Mouse (Mus musculus) ES-E14 (cell line): ENCODE data around the gene Irf2bpl.

Experiments used
- CHD2 ChIP-seq: IDR thresholded peaks from 2 replicates; pipeline ENCODE4 v1.6.1; 2014; ENCODE audit warnings: mild to moderate bottlenecking, low read depth, low read length, inconsistent platforms
- HCFC1 ChIP-seq: IDR thresholded peaks from 2 replicates; pipeline ENCODE4 v1.6.1; 2012; ENCODE audit warnings: low read length, inconsistent platforms, borderline replicate concordance; ENCODE audit not compliant: insufficient read depth
- MAFK ChIP-seq: IDR thresholded peaks from 2 replicates; pipeline ENCODE4 v1.6.1; 2014; ENCODE audit warnings: mild to moderate bottlenecking, low read depth, low read length, inconsistent platforms; ENCODE audit not compliant: insufficient read depth
- ZC3H11A ChIP-seq: IDR thresholded peaks from 2 replicates; pipeline ENCODE4 v1.6.1; 2012; ENCODE audit warnings: low read depth, mild to moderate bottlenecking, inconsistent platforms, low read length, borderline replicate concordance
- ZNF384 ChIP-seq: IDR thresholded peaks from 2 replicates; pipeline ENCODE4 v1.6.1; 2012; ENCODE audit warnings: low read depth, low read length, inconsistent platforms

- TF ChIP-seq HCFC1 (no peak), MAFK (no peak), ZC3H11A (no peak), CHD2 (no peak), ZNF384 (no peak)
Observed at GRCm38 (mm10) chr12:86894184-86894839, 9.7 kb upstream of the Irf2bpl start.
